Mouse (Mus musculus): ENCODE measurements at regions not wholly inside any gene's neighbourhood (a gene's known extent, or its start where the extent isn't known, plus 50 kb on each side); places are given as distances from the start of the nearest gene placed in this dataset.

GRCm38 (mm10) chr16:82335670-82336069 is 492.5 kb upstream of the Gm21833 start:
- WGBS = 80% methylated on average over 2 of the region's 2 CpGs
- DNase-seq (ENCODE audit: low spot score) (no peak), ATAC-seq (replicated peaks; ENCODE audit: low FRiP score) (no peak)
- Histone ChIP-seq H3K36me3 (ENCODE audit: control insufficient read depth, insufficient read depth, low read length) (no peaks in the 10 kb centered on the region), H3K4me2 (ENCODE audit: low read depth, low read length, severe bottlenecking) (no peak overlapping the region), H3K27ac (ENCODE audit: low read depth, low read length) (no peak overlapping the region), H3K4me1 (replicated peaks; ENCODE audit: control insufficient read depth, insufficient read depth, low read length) (no peaks in the 10 kb centered on the region), H3K27me3 (ENCODE audit: control insufficient read depth, insufficient read depth, low read length) (no peaks in the 10 kb centered on the region), H3K4me3 (ENCODE audit: low read depth, low read length) (no peak overlapping the region), H3K9ac (ENCODE audit: low read length) (no peak overlapping the region), H3K9me3 (ENCODE audit: control insufficient read depth, low read length) (no peaks in the 10 kb centered on the region)

- WGBS = 61% methylated on average over 4 of the region's 4 CpGs
- DNase-seq (ENCODE audit: low spot score) = no peak
- ATAC-seq (replicated peaks; ENCODE audit: low FRiP score) = 0 out of 2 replicates have a peak, but pooled peaks have one; percentile 55
- Histone ChIP-seq H3K4me1 (replicated peaks; ENCODE audit: control insufficient read depth, insufficient read depth, low read length) (no peaks in the 10 kb centered on the region), H3K4me3 (ENCODE audit: low read depth, low read length) (no peak overlapping the region), H3K4me2 (ENCODE audit: low read depth, low read length, severe bottlenecking) (no peak overlapping the region), H3K9me3 (ENCODE audit: control insufficient read depth, low read length) (no peaks in the 10 kb centered on the region), H3K27me3 (ENCODE audit: control insufficient read depth, insufficient read depth, low read length) (no peaks in the 10 kb centered on the region), H3K9ac (ENCODE audit: low read length) (no peak overlapping the region), H3K36me3 (ENCODE audit: control insufficient read depth, insufficient read depth, low read length) (no peaks in the 10 kb centered on the region), H3K27ac (ENCODE audit: low read depth, low read length) (no peak overlapping the region)
These were observed 468.1 kb upstream of the Gm21833 start for GRCm38 (mm10) chr16:82360070-82360469.
